Mouse (Mus musculus): Measurements from ENCODE around the gene Mks1. TPM values are rescaled to one million over a fixed set of nuclear protein-coding genes. Genes with fewer than 3 reads are reported as not detected.

The Mks1 gene
- 4.3 and 7.4 TPM in 2 replicates for polyA plus RNA-seq (2011; ENCODE audit: insufficient read length, low read depth, missing spikeins)

- TF ChIP-seq POLR2A (IDR thresholded peaks at IDR 0.05; ENCODE audit: low read depth, low read length) (peak; percentile 67), CTCF (IDR thresholded peaks at IDR 0.05; ENCODE audit: borderline replicate concordance, insufficient read depth, low read length) (no peak)
- peak within 1 kb of the TSS; percentile 45 for H3K4me3 ChIP-seq (ENCODE audit: insufficient read depth, low read length)
- no peaks in the 10 kb centered on the region for H3K4me1 ChIP-seq (ENCODE audit: control insufficient read depth, insufficient read depth, low read length)
- H3K27ac ChIP-seq (ENCODE audit: insufficient read depth, low read length), result no peak within 1 kb of the TSS
Observed at GRCm38 (mm10) chr11:87852690-87853596, at the start of gene Mks1. TSS of gene Mks1 (plus strand) at chr11:87853215.

- H3K27ac ChIP-seq (ENCODE audit: insufficient read depth, low read length), result no peak overlapping the region
- no peaks in the 10 kb centered on the region for H3K4me1 ChIP-seq (ENCODE audit: control insufficient read depth, insufficient read depth, low read length)
- no peak overlapping the region for H3K4me3 ChIP-seq (ENCODE audit: insufficient read depth, low read length)
- TF ChIP-seq POLR2A (IDR thresholded peaks at IDR 0.05; ENCODE audit: low read depth, low read length), result no peak
- TF ChIP-seq CTCF (IDR thresholded peaks at IDR 0.05; ENCODE audit: borderline replicate concordance, insufficient read depth, low read length), result no peak
Observed at GRCm38 (mm10) chr11:87805448-87805847, 47.6 kb upstream of the Mks1 start.

- TF ChIP-seq CTCF (IDR thresholded peaks at IDR 0.05; ENCODE audit: borderline replicate concordance, insufficient read depth, low read length), result no peak
- no peak for TF ChIP-seq POLR2A (IDR thresholded peaks at IDR 0.05; ENCODE audit: low read depth, low read length)
- no peak overlapping the region for H3K27ac ChIP-seq (ENCODE audit: insufficient read depth, low read length)
- H3K4me1 ChIP-seq (ENCODE audit: control insufficient read depth, insufficient read depth, low read length), result no peaks in the 10 kb centered on the region
- H3K4me3 ChIP-seq (ENCODE audit: insufficient read depth, low read length), result no peak overlapping the region
Observed at GRCm38 (mm10) chr11:87807433-87807832, 45.6 kb upstream of the Mks1 start.

- TF ChIP-seq POLR2A (IDR thresholded peaks at IDR 0.05; ENCODE audit: low read depth, low read length), result no peak
- no peak for TF ChIP-seq CTCF (IDR thresholded peaks at IDR 0.05; ENCODE audit: borderline replicate concordance, insufficient read depth, low read length)
- Histone ChIP-seq H3K4me3 (ENCODE audit: insufficient read depth, low read length) (no peak overlapping the region), H3K4me1 (ENCODE audit: control insufficient read depth, insufficient read depth, low read length) (no peaks in the 10 kb centered on the region), H3K27ac (ENCODE audit: insufficient read depth, low read length) (no peak overlapping the region)
Observed at GRCm38 (mm10) chr11:87808236-87808635, 44.8 kb upstream of the Mks1 start.

GRCm38 (mm10) chr11:87811396-87811795 is 41.6 kb upstream of the Mks1 start:
- TF ChIP-seq POLR2A (IDR thresholded peaks at IDR 0.05; ENCODE audit: low read depth, low read length), result no peak
- TF ChIP-seq CTCF (IDR thresholded peaks at IDR 0.05; ENCODE audit: borderline replicate concordance, insufficient read depth, low read length), result no peak
- Histone ChIP-seq H3K4me1 (ENCODE audit: control insufficient read depth, insufficient read depth, low read length) (no peaks in the 10 kb centered on the region), H3K27ac (ENCODE audit: insufficient read depth, low read length) (no peak overlapping the region), H3K4me3 (ENCODE audit: insufficient read depth, low read length) (no peak overlapping the region)

- no peaks in the 10 kb centered on the region for H3K4me1 ChIP-seq (ENCODE audit: control insufficient read depth, insufficient read depth, low read length)
- no peak overlapping the region for H3K27ac ChIP-seq (ENCODE audit: insufficient read depth, low read length)
- no peak for TF ChIP-seq CTCF (IDR thresholded peaks at IDR 0.05; ENCODE audit: borderline replicate concordance, insufficient read depth, low read length)
- TF ChIP-seq POLR2A (IDR thresholded peaks at IDR 0.05; ENCODE audit: low read depth, low read length), result no peak
- no peak overlapping the region for H3K4me3 ChIP-seq (ENCODE audit: insufficient read depth, low read length)
Observed at GRCm38 (mm10) chr11:87814831-87815230, 38.2 kb upstream of the Mks1 start.

- TF ChIP-seq CTCF (IDR thresholded peaks at IDR 0.05; ENCODE audit: borderline replicate concordance, insufficient read depth, low read length) (peak; percentile 61; the same call in 1 of the 2 replicates), POLR2A (IDR thresholded peaks at IDR 0.05; ENCODE audit: low read depth, low read length) (no peak)
- H3K4me3 ChIP-seq (ENCODE audit: insufficient read depth, low read length), result peak overlapping the region; percentile 29
- H3K4me1 ChIP-seq (ENCODE audit: control insufficient read depth, insufficient read depth, low read length), result no peaks in the 10 kb centered on the region
- no peak overlapping the region for H3K27ac ChIP-seq (ENCODE audit: insufficient read depth, low read length)
Observed at GRCm38 (mm10) chr11:87816707-87817442, 36.1 kb upstream of the Mks1 start.

GRCm38 (mm10) chr11:87817443-87817773 is 35.6 kb upstream of the Mks1 start:
- H3K27ac ChIP-seq (ENCODE audit: insufficient read depth, low read length), result no peak overlapping the region
- H3K4me3 ChIP-seq (ENCODE audit: insufficient read depth, low read length), result no peak overlapping the region

GRCm38 (mm10) chr11:87821502-87821901 is 31.5 kb upstream of the Mks1 start:
- no peak overlapping the region for H3K27ac ChIP-seq (ENCODE audit: insufficient read depth, low read length)
- H3K4me1 ChIP-seq (ENCODE audit: control insufficient read depth, insufficient read depth, low read length), result no peaks in the 10 kb centered on the region
- TF ChIP-seq POLR2A (IDR thresholded peaks at IDR 0.05; ENCODE audit: low read depth, low read length), result no peak
- no peak for TF ChIP-seq CTCF (IDR thresholded peaks at IDR 0.05; ENCODE audit: borderline replicate concordance, insufficient read depth, low read length)
- H3K4me3 ChIP-seq (ENCODE audit: insufficient read depth, low read length), result no peak overlapping the region

More at GRCm38 (mm10) chr11:87817443-87817773, 35.6 kb upstream of the Mks1 start:
- TF ChIP-seq POLR2A (IDR thresholded peaks at IDR 0.05; ENCODE audit: low read depth, low read length) (no peak), CTCF (IDR thresholded peaks at IDR 0.05; ENCODE audit: borderline replicate concordance, insufficient read depth, low read length) (no peak)
- no peaks in the 10 kb centered on the region for H3K4me1 ChIP-seq (ENCODE audit: control insufficient read depth, insufficient read depth, low read length)
